Mouse (Mus musculus): ENCODE data around the gene Gba2.

DNA sequence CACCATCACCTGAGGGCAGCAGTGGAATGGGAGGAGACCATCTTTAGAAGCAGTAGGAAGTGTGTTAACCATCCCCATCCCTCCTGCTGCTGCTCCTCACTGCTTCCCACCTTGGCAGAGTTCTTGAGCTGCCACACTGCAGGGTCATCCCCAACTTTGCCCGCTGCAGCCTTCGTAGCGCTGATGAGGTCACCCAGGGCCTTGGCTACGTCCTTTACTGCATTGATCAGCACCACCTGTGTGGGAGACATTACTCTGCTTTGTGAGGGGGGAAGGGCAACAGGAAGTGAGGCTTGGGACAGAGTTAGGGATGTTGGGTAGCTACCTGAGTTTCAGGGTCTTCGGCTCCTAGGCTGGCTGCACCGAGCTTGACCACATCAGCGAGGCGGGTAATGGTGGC is 43.0 kb downstream of the Gba2 start:
- TF ChIP-seq POLR2A (IDR thresholded peaks at IDR 0.05; ENCODE audit: borderline replicate concordance, extremely low read depth, insufficient read depth, insufficient read length, poor library complexity, severe bottlenecking) = no peak
- TF ChIP-seq CTCF (IDR thresholded peaks at IDR 0.05; ENCODE audit: borderline replicate concordance, extremely low read depth, insufficient read depth, insufficient read length) = no peak

All from brain, embryonic 14.5 days (tissue).